Mouse (Mus musculus): ENCODE measurements around the gene Itk. TPM values are rescaled to one million over a fixed set of nuclear protein-coding genes. Genes with fewer than 3 reads are reported as not detected.

Gene Itk
- polyA plus RNA-seq, 1 experiment from 2014 or later = 0.22 TPM

GRCm38 (mm10) chr11:46386556-46386955 lies 2.8 kb downstream of the Itk start:
- H3K36me3 ChIP-seq (ENCODE audit: control insufficient read depth, insufficient read depth, low read length) = no peaks in the 10 kb centered on the region
- H3K27ac ChIP-seq (ENCODE audit: low read length) = no peak overlapping the region
- no peak for ATAC-seq (ENCODE audit: insufficient number of reproducible peaks, insufficient read depth, low FRiP score, low read depth)
- no peak overlapping the region for H3K4me2 ChIP-seq (replicated peaks; ENCODE audit: low read depth, low read length)
- WGBS = 83% methylated on average over 8 of the region's 8 CpGs
- H3K4me3 ChIP-seq (ENCODE audit: low read depth, low read length) = no peak overlapping the region
- no peak overlapping the region for H3K9ac ChIP-seq (replicated peaks; ENCODE audit: low read depth, low read length)
- no peaks in the 10 kb centered on the region for H3K9me3 ChIP-seq (ENCODE audit: control insufficient read depth, low read depth, low read length)
- H3K27me3 ChIP-seq (ENCODE audit: control insufficient read depth, insufficient read depth, low read length) = no peaks in the 10 kb centered on the region
- no peaks in the 10 kb centered on the region for H3K4me1 ChIP-seq (ENCODE audit: control insufficient read depth, insufficient read depth, low read length)

- Histone ChIP-seq H3K4me3 (ENCODE audit: low read depth, low read length) (no peak overlapping the region), H3K9ac (replicated peaks; ENCODE audit: low read depth, low read length) (no peak overlapping the region), H3K4me2 (replicated peaks; ENCODE audit: low read depth, low read length) (no peak overlapping the region), H3K36me3 (ENCODE audit: control insufficient read depth, insufficient read depth, low read length) (no peaks in the 10 kb centered on the region), H3K27me3 (ENCODE audit: control insufficient read depth, insufficient read depth, low read length) (no peaks in the 10 kb centered on the region), H3K4me1 (ENCODE audit: control insufficient read depth, insufficient read depth, low read length) (no peaks in the 10 kb centered on the region), H3K9me3 (ENCODE audit: control insufficient read depth, low read depth, low read length) (no peaks in the 10 kb centered on the region), H3K27ac (ENCODE audit: low read length) (no peak overlapping the region)
- ATAC-seq (ENCODE audit: insufficient number of reproducible peaks, insufficient read depth, low FRiP score, low read depth) = no peak
- WGBS = 83% methylated on average over 2 of the region's 2 CpGs
These were observed 4.4 kb downstream of the Itk start for GRCm38 (mm10) chr11:46384925-46385324.

- H3K27me3 ChIP-seq (ENCODE audit: control insufficient read depth, insufficient read depth, low read length) = no peaks in the 10 kb centered on the region
- no peaks in the 10 kb centered on the region for H3K4me1 ChIP-seq (ENCODE audit: control insufficient read depth, insufficient read depth, low read length)
- no peak overlapping the region for H3K4me2 ChIP-seq (replicated peaks; ENCODE audit: low read depth, low read length)
- H3K36me3 ChIP-seq (ENCODE audit: control insufficient read depth, insufficient read depth, low read length) = no peaks in the 10 kb centered on the region
- H3K9ac ChIP-seq (replicated peaks; ENCODE audit: low read depth, low read length) = no peak overlapping the region
- 95% methylated on average over 4 of the region's 4 CpGs for WGBS
- no peak overlapping the region for H3K4me3 ChIP-seq (ENCODE audit: low read depth, low read length)
- no peak for ATAC-seq (ENCODE audit: insufficient number of reproducible peaks, insufficient read depth, low FRiP score, low read depth)
- H3K9me3 ChIP-seq (ENCODE audit: control insufficient read depth, low read depth, low read length) = no peaks in the 10 kb centered on the region
- H3K27ac ChIP-seq (ENCODE audit: low read length) = no peak overlapping the region
These were observed 6.8 kb downstream of the Itk start for GRCm38 (mm10) chr11:46382466-46382865.

- Histone ChIP-seq H3K9ac (replicated peaks; ENCODE audit: low read depth, low read length) (no peak overlapping the region), H3K4me1 (ENCODE audit: control insufficient read depth, insufficient read depth, low read length) (no peaks in the 10 kb centered on the region), H3K4me2 (replicated peaks; ENCODE audit: low read depth, low read length) (no peak overlapping the region), H3K9me3 (ENCODE audit: control insufficient read depth, low read depth, low read length) (no peaks in the 10 kb centered on the region), H3K36me3 (ENCODE audit: control insufficient read depth, insufficient read depth, low read length) (no peaks in the 10 kb centered on the region), H3K27me3 (ENCODE audit: control insufficient read depth, insufficient read depth, low read length) (no peaks in the 10 kb centered on the region), H3K4me3 (ENCODE audit: low read depth, low read length) (no peak overlapping the region), H3K27ac (ENCODE audit: low read length) (no peak overlapping the region)
- no peak for ATAC-seq (ENCODE audit: insufficient number of reproducible peaks, insufficient read depth, low FRiP score, low read depth)
- WGBS = 87% methylated on average over 7 of the region's 7 CpGs
These were observed 9.1 kb downstream of the Itk start for GRCm38 (mm10) chr11:46380097-46380675.

GRCm38 (mm10) chr11:46377819-46378782 lies 11.2 kb downstream of the Itk start:
- no peak overlapping the region for H3K27ac ChIP-seq (ENCODE audit: low read length)
- H3K9me3 ChIP-seq (ENCODE audit: control insufficient read depth, low read depth, low read length) = no peaks in the 10 kb centered on the region
- H3K4me3 ChIP-seq (ENCODE audit: low read depth, low read length) = no peak overlapping the region
- no peak overlapping the region for H3K9ac ChIP-seq (replicated peaks; ENCODE audit: low read depth, low read length)
- no peak overlapping the region for H3K4me2 ChIP-seq (replicated peaks; ENCODE audit: low read depth, low read length)
- ATAC-seq (ENCODE audit: insufficient number of reproducible peaks, insufficient read depth, low FRiP score, low read depth) = no peak
- no peaks in the 10 kb centered on the region for H3K4me1 ChIP-seq (ENCODE audit: control insufficient read depth, insufficient read depth, low read length)
- no peaks in the 10 kb centered on the region for H3K36me3 ChIP-seq (ENCODE audit: control insufficient read depth, insufficient read depth, low read length)
- H3K27me3 ChIP-seq (ENCODE audit: control insufficient read depth, insufficient read depth, low read length) = no peaks in the 10 kb centered on the region
- WGBS = 91% methylated on average over 8 of the region's 8 CpGs

GRCm38 (mm10) chr11:46377316-46377715 lies 12.0 kb downstream of the Itk start:
- 88% methylated on average over 1 of the region's 1 CpGs for WGBS
- Histone ChIP-seq H3K4me3 (ENCODE audit: low read depth, low read length) (no peak overlapping the region), H3K4me2 (replicated peaks; ENCODE audit: low read depth, low read length) (no peak overlapping the region), H3K27me3 (ENCODE audit: control insufficient read depth, insufficient read depth, low read length) (no peaks in the 10 kb centered on the region), H3K4me1 (ENCODE audit: control insufficient read depth, insufficient read depth, low read length) (no peaks in the 10 kb centered on the region), H3K9me3 (ENCODE audit: control insufficient read depth, low read depth, low read length) (no peaks in the 10 kb centered on the region), H3K9ac (replicated peaks; ENCODE audit: low read depth, low read length) (no peak overlapping the region), H3K27ac (ENCODE audit: low read length) (no peak overlapping the region), H3K36me3 (ENCODE audit: control insufficient read depth, insufficient read depth, low read length) (no peaks in the 10 kb centered on the region)
- no peak for ATAC-seq (ENCODE audit: insufficient number of reproducible peaks, insufficient read depth, low FRiP score, low read depth)

GRCm38 (mm10) chr11:46375015-46375414 lies 14.3 kb downstream of the Itk start:
- Histone ChIP-seq H3K9ac (replicated peaks; ENCODE audit: low read depth, low read length) (no peak overlapping the region), H3K4me3 (ENCODE audit: low read depth, low read length) (no peak overlapping the region), H3K4me1 (ENCODE audit: control insufficient read depth, insufficient read depth, low read length) (no peaks in the 10 kb centered on the region), H3K27ac (ENCODE audit: low read length) (no peak overlapping the region), H3K36me3 (ENCODE audit: control insufficient read depth, insufficient read depth, low read length) (no peaks in the 10 kb centered on the region), H3K27me3 (ENCODE audit: control insufficient read depth, insufficient read depth, low read length) (no peaks in the 10 kb centered on the region), H3K9me3 (ENCODE audit: control insufficient read depth, low read depth, low read length) (no peaks in the 10 kb centered on the region), H3K4me2 (replicated peaks; ENCODE audit: low read depth, low read length) (no peak overlapping the region)
- 80% methylated on average over 8 of the region's 8 CpGs for WGBS
- no peak for ATAC-seq (ENCODE audit: insufficient number of reproducible peaks, insufficient read depth, low FRiP score, low read depth)

- H3K4me2 ChIP-seq (replicated peaks; ENCODE audit: low read depth, low read length) = no peak overlapping the region
- H3K36me3 ChIP-seq (ENCODE audit: control insufficient read depth, insufficient read depth, low read length) = no peaks in the 10 kb centered on the region
- ATAC-seq (ENCODE audit: insufficient number of reproducible peaks, insufficient read depth, low FRiP score, low read depth) = no peak
- no peak overlapping the region for H3K27ac ChIP-seq (ENCODE audit: low read length)
- no peak overlapping the region for H3K4me3 ChIP-seq (ENCODE audit: low read depth, low read length)
- H3K9ac ChIP-seq (replicated peaks; ENCODE audit: low read depth, low read length) = no peak overlapping the region
- H3K9me3 ChIP-seq (ENCODE audit: control insufficient read depth, low read depth, low read length) = no peaks in the 10 kb centered on the region
- H3K4me1 ChIP-seq (ENCODE audit: control insufficient read depth, insufficient read depth, low read length) = no peaks in the 10 kb centered on the region
- H3K27me3 ChIP-seq (ENCODE audit: control insufficient read depth, insufficient read depth, low read length) = no peaks in the 10 kb centered on the region
- 77% methylated on average over 13 of the region's 13 CpGs for WGBS
These were observed 16.0 kb downstream of the Itk start for GRCm38 (mm10) chr11:46373071-46374030.

All from stomach, embryonic 14.5 days (tissue).